ENCODE assay signal across 14 mouse cellular contexts in the genomic region with DNA sequence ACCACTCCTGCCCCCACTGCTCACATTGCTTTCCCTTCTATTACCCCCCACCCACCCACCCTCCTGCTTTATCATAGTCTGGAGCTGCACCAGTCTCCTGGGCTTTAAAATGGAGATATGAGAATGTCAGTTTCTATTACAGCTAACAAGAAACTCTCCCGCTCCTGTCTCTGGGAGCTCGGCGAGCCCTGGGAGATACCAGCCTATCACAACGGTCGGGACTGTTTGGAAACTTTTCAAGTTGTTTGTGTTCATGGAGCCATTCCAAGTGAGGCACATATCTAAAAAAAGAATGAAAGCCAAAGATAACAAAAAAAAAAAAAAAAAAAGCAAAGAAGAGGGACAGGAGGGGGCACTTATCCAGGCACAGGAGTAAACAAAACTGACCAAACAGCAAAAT.
DNase-seq lines count a peak whose midpoint lies in the region; ATAC-seq lines count a peak whose summit lies in the region.
"Had no signal": no experiment of that assay in that cellular context is flagged by ENCODE, and none has a peak within 500 bp of the region (broad histone marks: within the 10 kb centered on the region; RNA-seq: fewer than 3 reads in every experiment).

No protein-coding gene starts in this region.

- no peak overlapping the region for H3K4me3 ChIP-seq in forebrain, embryonic 12.5 days (replicated peaks)
- H3K4me3 ChIP-seq in forebrain, embryonic 16.5 days (replicated peaks; ENCODE audit: low read length): no peak overlapping the region
- no peak overlapping the region for H3K4me3 ChIP-seq in hindbrain, embryonic 16.5 days (ENCODE audit: low read length)
- H3K4me3 ChIP-seq: embryonic facial prominence, embryonic 12.5 days; limb, embryonic 12.5 days had no signal

- peak; percentile 49 for DNase-seq in testis, postnatal 14 days (ENCODE audit: low spot score)
- DNase-seq in testis, postnatal 10 days (ENCODE audit: low spot score): no peak
- peak; percentile 12 to 28 for DNase-seq in heart, postnatal 36 days
- DNase-seq in natural killer cell, adult 2 months (ENCODE audit: low spot score in 2 of 2): no peak
- DNase-seq: cerebellum, adult 2 months; forebrain, postnatal 0 days; kidney, adult 18-20 months had no signal

- H3K36me3 ChIP-seq in forebrain, embryonic 12.5 days (replicated peaks): no peaks in the 10 kb centered on the region
- no peaks in the 10 kb centered on the region for H3K36me3 ChIP-seq in forebrain, embryonic 16.5 days (ENCODE audit: control insufficient read depth, insufficient read depth)
- H3K36me3 ChIP-seq in hindbrain, embryonic 16.5 days (ENCODE audit: control insufficient read depth, insufficient read depth, low read length): no peaks in the 10 kb centered on the region
- H3K36me3 ChIP-seq: embryonic facial prominence, embryonic 12.5 days; G1E; limb, embryonic 12.5 days had no signal

- no peaks in the 10 kb centered on the region for H3K27me3 ChIP-seq in forebrain, embryonic 12.5 days
- no peaks in the 10 kb centered on the region for H3K27me3 ChIP-seq in forebrain, embryonic 16.5 days (replicated peaks; ENCODE audit: control insufficient read depth, insufficient read depth, low read length)
- no peaks in the 10 kb centered on the region for H3K27me3 ChIP-seq in hindbrain, embryonic 16.5 days (replicated peaks; ENCODE audit: control insufficient read depth, insufficient read depth, low read length)
- H3K27me3 ChIP-seq: embryonic facial prominence, embryonic 12.5 days; limb, embryonic 12.5 days had no signal

- 84% methylated on average over 5 of the region's 5 CpGs for WGBS in forebrain, embryonic 12.5 days
- 52% methylated on average over 5 of the region's 5 CpGs for WGBS in forebrain, embryonic 16.5 days
- WGBS in hindbrain, embryonic 16.5 days: 53% methylated on average over 5 of the region's 5 CpGs

- ATAC-seq in forebrain, embryonic 12.5 days (ENCODE audit: low FRiP score): no peak
- ATAC-seq in forebrain, embryonic 16.5 days: no peak
- no peak for ATAC-seq in hindbrain, embryonic 16.5 days
- no peak for ATAC-seq in megakaryocyte, adult 5-6 weeks (ENCODE audit: poor library complexity, severe bottlenecking)
- ATAC-seq: forebrain, postnatal 0 days had no signal

- H3K27ac ChIP-seq in forebrain, embryonic 12.5 days: 0 out of 2 replicates have a peak overlapping the region, but pooled peaks have one; percentile 50
- H3K27ac ChIP-seq in forebrain, embryonic 16.5 days (ENCODE audit: low read length): no peak overlapping the region
- no peak overlapping the region for H3K27ac ChIP-seq in hindbrain, embryonic 16.5 days (ENCODE audit: low read depth, low read length)
- H3K27ac ChIP-seq: embryonic facial prominence, embryonic 12.5 days; limb, embryonic 12.5 days had no signal

- no peaks in the 10 kb centered on the region for H3K9me3 ChIP-seq in forebrain, embryonic 12.5 days
- H3K9me3 ChIP-seq in forebrain, embryonic 16.5 days (ENCODE audit: control insufficient read depth, low read length): no peaks in the 10 kb centered on the region
- peaks cover 3% of the 10 kb centered on the region; the same call in 1 of the 2 replicates for H3K9me3 ChIP-seq in hindbrain, embryonic 16.5 days (ENCODE audit: control insufficient read depth, low read length)
- H3K9me3 ChIP-seq: embryonic facial prominence, embryonic 12.5 days; G1E; limb, embryonic 12.5 days had no signal

- H3K4me2 ChIP-seq in forebrain, embryonic 12.5 days: no peak overlapping the region
- no peak overlapping the region for H3K4me2 ChIP-seq in forebrain, embryonic 16.5 days (ENCODE audit: low read length)
- no peak overlapping the region for H3K4me2 ChIP-seq in hindbrain, embryonic 16.5 days (ENCODE audit: low read length)
- H3K4me2 ChIP-seq: embryonic facial prominence, embryonic 12.5 days; limb, embryonic 12.5 days had no signal

- intact Hi-C loops in heart, postnatal 36 days (cut with DNase I): no loop called here

- no peak overlapping the region for H3K9ac ChIP-seq in forebrain, embryonic 12.5 days
- no peak overlapping the region for H3K9ac ChIP-seq in forebrain, embryonic 16.5 days (replicated peaks; ENCODE audit: low read depth, low read length)
- no peak overlapping the region for H3K9ac ChIP-seq in hindbrain, embryonic 16.5 days (ENCODE audit: low read depth, low read length)
- H3K9ac ChIP-seq: embryonic facial prominence, embryonic 12.5 days; forebrain, postnatal 0 days; limb, embryonic 12.5 days had no signal

- peaks cover 3% of the 10 kb centered on the region; the same call in 1 of the 2 replicates for H3K4me1 ChIP-seq in forebrain, embryonic 12.5 days
- H3K4me1 ChIP-seq in forebrain, embryonic 16.5 days (replicated peaks; ENCODE audit: control insufficient read depth, insufficient read depth, low read length): peaks cover 3% of the 10 kb centered on the region
- peaks cover 3% of the 10 kb centered on the region; the same call in 1 of the 2 replicates for H3K4me1 ChIP-seq in hindbrain, embryonic 16.5 days (ENCODE audit: control insufficient read depth, insufficient read depth, low read depth, low read length)
- H3K4me1 ChIP-seq: embryonic facial prominence, embryonic 12.5 days; limb, embryonic 12.5 days had no signal

Comparison
In these comparisons a context has a peak if more than half of its experiments do, and no peak if none do; other contexts are left out.
1. DNase-seq: peak in testis, postnatal 14 days (single experiment) and heart, postnatal 36 days (2 of 2); none in testis, postnatal 10 days (single experiment) and natural killer cell, adult 2 months (0 of 2).